Mouse (Mus musculus) stomach, embryonic 14.5 days (tissue): ENCODE data around the gene Kcng4. TPM values are rescaled to one million over a fixed set of nuclear protein-coding genes. Genes with fewer than 3 reads are reported as not detected.

Source experiments
- ATAC-seq: fragments of 200-750 bp; cut with Nextera tagmentation; 2 replicates; pipeline ENCODE4 v1.8.0; 2017; ENCODE audit warnings: low read depth, moderate TSS enrichment; ENCODE audit not compliant: insufficient number of reproducible peaks, insufficient read depth, low FRiP score
- H3K27ac ChIP-seq: fragments of 300-500 bp; sonication (generic); 2 replicates; pipeline ENCODE4 v1.5.1; 2014; ENCODE audit warnings: mild to moderate bottlenecking, low read length, moderate library complexity, mixed read lengths
- H3K27me3 ChIP-seq: fragments of 300-500 bp; sonication (generic); 2 replicates; pipeline ENCODE4 v1.6.1; 2014; ENCODE audit warnings: low read length, control low read depth, mixed read lengths; ENCODE audit not compliant: control insufficient read depth, insufficient read depth
- H3K36me3 ChIP-seq: fragments of 300-500 bp; sonication (generic); 2 replicates; pipeline ENCODE4 v1.6.1; 2014; ENCODE audit warnings: mild to moderate bottlenecking, control low read depth, low read length, moderate library complexity, mixed read lengths; ENCODE audit not compliant: control insufficient read depth, insufficient read depth
- H3K4me1 ChIP-seq: fragments of 300-500 bp; sonication (generic); 2 replicates; pipeline ENCODE4 v1.6.1; 2014; ENCODE audit warnings: low read length, control low read depth, mixed read lengths; ENCODE audit not compliant: control insufficient read depth, insufficient read depth
- H3K4me2 ChIP-seq: fragments of 300-500 bp; sonication (generic); replicated peaks from 2 replicates; pipeline ENCODE4 v1.6.1; 2014; ENCODE audit warnings: low read depth, low read length, control low read depth
- H3K4me3 ChIP-seq: fragments of 300-500 bp; sonication (generic); 2 replicates; pipeline ENCODE4 v1.5.1; 2014; ENCODE audit warnings: low read depth, low read length, control low read depth
- H3K9ac ChIP-seq: fragments of 300-500 bp; sonication (generic); replicated peaks from 2 replicates; pipeline ENCODE4 v1.6.1; 2014; ENCODE audit warnings: low read depth, mild to moderate bottlenecking, control low read depth, low read length, moderate library complexity, mixed read lengths
- H3K9me3 ChIP-seq: fragments of 300-500 bp; sonication (generic); 2 replicates; pipeline ENCODE4 v1.6.1; 2016; ENCODE audit warnings: low read depth, low read length, control low read depth; ENCODE audit not compliant: control insufficient read depth
- WGBS: fragments of 180-500 bp; shearing (Covaris S2); extraction: QIAGEN DNeasy Blood & Tissue Kit; methylation state at CpG from one replicate; pipeline ENCODE4 v1.1.7; 2014; 5-methylcytosine and 5-hydroxymethylcytosine counted together
- polyA plus RNA-seq: library from polyadenylated mRNA; unstranded; fragments of >200 nt; fragmentation: Nextera tagmentation; extraction: Ambion mirVana; gene quantifications from 2 replicates; pipeline ENCODE4 v1.2.1, GENCODE M21; 2014

Gene Kcng4
- polyA plus RNA-seq, 1 experiment from 2014 or later: 0.23 TPM

- Histone ChIP-seq H3K27ac (no peak within 1 kb of the TSS; the same call in 1 of the 2 replicates), H3K4me3 (peak within 1 kb of the TSS; percentile 77), H3K4me2 (peak within 1 kb of the TSS; percentile 99), H3K36me3 (no peaks in the 10 kb centered on the region), H3K27me3 (no peaks in the 10 kb centered on the region), H3K4me1 (peaks cover 2% of the 10 kb centered on the region; the same call in 1 of the 2 replicates), H3K9ac (peak within 1 kb of the TSS; percentile 48), H3K9me3 (no peaks in the 10 kb centered on the region)
- under 1% methylated on average over 78 of the region's 97 CpGs for WGBS
- peak; percentile 89 for ATAC-seq
Observed at GRCm38 (mm10) chr8:119574437-119575365, 60.8 kb downstream of the Kcng4 start, which contains the start of the genes Hsdl1 and Dnaaf1. Gene Hsdl1 (minus strand): TSS chr8:119575183. Gene Dnaaf1 (plus strand): TSS chr8:119575235.

Other genes starting within 250 kb of the Kcng4 start
- 16.7 and 18.7 TPM in 2 replicates for gene Mlycd, start 240.8 kb downstream of the Kcng4 start, polyA plus RNA-seq
- gene Osgin1, start 201.6 kb downstream of the Kcng4 start, polyA plus RNA-seq: 2.3 and 3.7 TPM in 2 replicates
- gene Necab2, start 189.0 kb downstream of the Kcng4 start, polyA plus RNA-seq: 1.5 and 2.2 TPM in 2 replicates
- gene Slc38a8, start 134.0 kb downstream of the Kcng4 start, polyA plus RNA-seq: 0.13 TPM in 1 of 2 replicates, not detected in the other
- gene Mbtps1, start 76.9 kb downstream of the Kcng4 start, polyA plus RNA-seq: 115 and 126 TPM in 2 replicates
- 35.7 and 37.3 TPM in 2 replicates for gene Hsdl1, start 60.5 kb downstream of the Kcng4 start, polyA plus RNA-seq
- 0.19 TPM in 1 of 2 replicates, not detected in the other for gene Dnaaf1, start 60.4 kb downstream of the Kcng4 start, polyA plus RNA-seq
- 10.5 and 11.4 TPM in 2 replicates for gene Taf1c, start 30.5 kb downstream of the Kcng4 start, polyA plus RNA-seq
- not detected in 2 replicates for gene Adad2, start 22.9 kb downstream of the Kcng4 start, polyA plus RNA-seq
- gene Wfdc1, start 30.7 kb upstream of the Kcng4 start, polyA plus RNA-seq: 12.6 and 13.3 TPM in 2 replicates
- 2.6 and 3.7 TPM in 2 replicates for gene Atp2c2, start 64.3 kb upstream of the Kcng4 start, polyA plus RNA-seq
- 10.4 and 11.7 TPM in 2 replicates for gene Tldc1, start 142.7 kb upstream of the Kcng4 start, polyA plus RNA-seq
- 340 and 436 TPM in 2 replicates for gene Cotl1, start 204.9 kb upstream of the Kcng4 start, polyA plus RNA-seq
- 11.2 and 15.6 TPM in 2 replicates for gene Klhl36, start 226.6 kb upstream of the Kcng4 start, polyA plus RNA-seq